Mouse (Mus musculus) forebrain, embryonic 13.5 days (tissue): ENCODE measurements at regions not wholly inside any gene's neighbourhood (a gene's known extent, or its start where the extent isn't known, plus 50 kb on each side); places are given as distances from the start of the nearest gene placed in this dataset. TPM values are rescaled to one million over a fixed set of nuclear protein-coding genes. Genes with fewer than 3 reads are reported as not detected.

Experiments
- ATAC-seq: fragments of 200-750 bp; cut with Nextera tagmentation; 2 replicates; pipeline ENCODE4 v1.8.0; 2017
- H3K27ac ChIP-seq: fragments of 300-500 bp; sonication (generic); 2 replicates; pipeline ENCODE4 v1.5.1; 2015; ENCODE audit warnings: inconsistent platforms, mild to moderate bottlenecking, moderate library complexity
- H3K27me3 ChIP-seq: fragments of 300-500 bp; sonication (generic); 2 replicates; pipeline ENCODE4 v1.6.1; 2015; ENCODE audit warnings: mild to moderate bottlenecking, inconsistent platforms
- H3K36me3 ChIP-seq: fragments of 300-500 bp; sonication (generic); 2 replicates; pipeline ENCODE4 v1.6.1; 2015; ENCODE audit warnings: mild to moderate bottlenecking, inconsistent platforms; ENCODE audit not compliant: poor library complexity, severe bottlenecking
- H3K4me1 ChIP-seq: fragments of 300-500 bp; sonication (generic); 2 replicates; pipeline ENCODE4 v1.6.1; 2015; ENCODE audit warnings: inconsistent platforms
- H3K4me2 ChIP-seq: fragments of 300-500 bp; sonication (generic); 2 replicates; pipeline ENCODE4 v1.6.1; 2015; ENCODE audit warnings: inconsistent platforms, mild to moderate bottlenecking, moderate library complexity
- H3K4me3 ChIP-seq: fragments of 300-500 bp; sonication (generic); 2 replicates; pipeline ENCODE4 v1.5.1; 2015; ENCODE audit warnings: mild to moderate bottlenecking, inconsistent platforms
- H3K9ac ChIP-seq: fragments of 300-500 bp; sonication (generic); 2 replicates; pipeline ENCODE4 v1.6.1; 2015; ENCODE audit warnings: mild to moderate bottlenecking, inconsistent platforms
- H3K9me3 ChIP-seq: fragments of 300-500 bp; sonication (generic); replicated peaks from 2 replicates; pipeline ENCODE4 v1.6.1; 2016; ENCODE audit warnings: inconsistent platforms
- WGBS: fragments of 180-500 bp; shearing (Covaris S2); methylation state at CpG from one replicate; pipeline ENCODE4 v1.1.7; 2015; 5-methylcytosine and 5-hydroxymethylcytosine counted together
- microRNA-seq: library from miRNA; unstranded; fragments of <30 nt; microRNA quantifications from one replicate; pipeline ENCODE4, GENCODE M21; 2016

DNA sequence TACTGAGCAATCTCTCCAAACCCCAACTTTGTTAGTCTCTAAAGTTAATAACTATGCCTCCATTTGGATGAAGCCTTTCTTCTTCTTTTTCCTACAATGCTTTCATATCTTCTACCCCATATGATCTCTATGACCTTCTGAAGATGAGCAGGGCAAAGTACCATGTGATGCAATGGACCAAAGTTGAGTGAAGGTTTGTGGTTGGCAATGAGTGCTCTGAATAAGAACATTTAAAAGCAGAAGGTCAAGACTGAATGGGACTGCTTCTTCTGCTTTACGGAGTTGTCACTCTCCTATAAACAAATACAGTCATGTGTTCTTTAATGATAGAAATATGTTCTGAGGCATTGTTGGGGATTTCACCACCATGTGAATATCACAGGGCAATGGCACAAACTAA, 65.0 kb upstream of the Marcks start:
- Histone ChIP-seq H3K27me3 (no peaks in the 10 kb centered on the region), H3K36me3 (no peaks in the 10 kb centered on the region), H3K4me2 (no peak overlapping the region), H3K9me3 (no peaks in the 10 kb centered on the region), H3K4me1 (no peaks in the 10 kb centered on the region), H3K4me3 (no peak overlapping the region), H3K27ac (no peak overlapping the region), H3K9ac (no peak overlapping the region)
- WGBS: 92% methylated on average over 1 of the region's 1 CpGs
- ATAC-seq: no peak

- Histone ChIP-seq H3K4me1 (no peaks in the 10 kb centered on the region), H3K27me3 (no peaks in the 10 kb centered on the region), H3K4me3 (no peak overlapping the region), H3K36me3 (no peaks in the 10 kb centered on the region), H3K27ac (no peak overlapping the region), H3K9me3 (no peaks in the 10 kb centered on the region), H3K4me2 (no peak overlapping the region), H3K9ac (no peak overlapping the region)
- no peak for ATAC-seq
- 96% methylated on average over 13 of the region's 13 CpGs for WGBS
Observed at GRCm38 (mm10) chr10:37194798-37195453, 56.2 kb upstream of the Marcks start.

GRCm38 (mm10) chr10:37194131-37194797, 55.5 kb upstream of the Marcks start:
- H3K4me3 ChIP-seq: no peak overlapping the region
- H3K9ac ChIP-seq: no peak overlapping the region
- no peaks in the 10 kb centered on the region for H3K9me3 ChIP-seq
- no peaks in the 10 kb centered on the region for H3K4me1 ChIP-seq
- 92% methylated on average over 15 of the region's 15 CpGs for WGBS
- H3K4me2 ChIP-seq: no peak overlapping the region
- H3K27ac ChIP-seq: no peak overlapping the region
- H3K36me3 ChIP-seq: no peaks in the 10 kb centered on the region
- H3K27me3 ChIP-seq: no peaks in the 10 kb centered on the region
- no peak for ATAC-seq

DNA sequence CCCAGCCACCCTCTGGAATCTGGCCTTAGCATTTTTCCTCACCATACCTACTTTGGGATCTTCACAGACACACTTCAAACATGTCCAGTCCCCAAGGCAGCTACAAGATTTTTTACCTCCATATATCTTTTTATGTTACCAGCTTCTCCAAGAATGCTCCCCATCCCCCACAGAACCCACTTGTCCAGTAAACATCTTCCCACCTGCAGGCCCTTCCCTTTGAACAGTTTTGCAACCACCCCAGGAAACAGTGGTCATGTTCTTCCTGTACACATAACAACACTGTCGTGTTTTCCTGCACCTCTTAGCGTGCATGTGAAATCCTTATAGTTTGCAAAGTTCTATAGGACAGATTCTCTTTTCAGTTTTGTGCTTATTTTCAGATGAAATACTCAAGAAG, 53.9 kb upstream of the Marcks start:
- H3K27ac ChIP-seq: no peak overlapping the region
- no peaks in the 10 kb centered on the region for H3K4me1 ChIP-seq
- no peak overlapping the region for H3K9ac ChIP-seq
- ATAC-seq: no peak
- no peaks in the 10 kb centered on the region for H3K27me3 ChIP-seq
- H3K4me2 ChIP-seq: no peak overlapping the region
- no peaks in the 10 kb centered on the region for H3K36me3 ChIP-seq
- whole genome bisulfite sequencing: 93% methylated on average over 2 of the region's 2 CpGs
- H3K9me3 ChIP-seq: no peaks in the 10 kb centered on the region
- no peak overlapping the region for H3K4me3 ChIP-seq

DNA sequence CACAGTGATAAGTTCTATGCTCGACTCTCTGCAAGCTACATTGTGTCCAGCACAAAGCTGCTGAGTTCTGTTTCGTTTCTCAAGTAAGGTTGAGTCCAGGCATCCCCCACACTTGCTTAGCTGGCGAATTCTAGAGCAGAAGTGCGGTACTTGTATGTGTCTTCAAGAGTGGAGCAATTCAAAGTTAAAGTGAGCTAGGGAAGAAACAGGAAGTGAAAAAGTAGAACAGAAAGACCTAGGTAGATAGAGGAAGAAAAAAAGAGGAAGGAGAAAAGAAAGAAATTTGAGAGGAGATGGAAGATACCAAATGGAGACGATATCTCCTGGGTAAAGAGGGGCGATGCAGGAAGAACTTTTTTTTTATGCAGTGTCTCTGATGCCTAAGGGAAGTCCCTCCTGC, 51.4 kb upstream of the Marcks start:
- H3K9me3 ChIP-seq: no peaks in the 10 kb centered on the region
- WGBS: 82% methylated on average over 6 of the region's 6 CpGs
- H3K27ac ChIP-seq: no peak overlapping the region
- H3K9ac ChIP-seq: no peak overlapping the region
- no peak overlapping the region for H3K4me3 ChIP-seq
- H3K27me3 ChIP-seq: no peaks in the 10 kb centered on the region
- no peak for ATAC-seq
- no peaks in the 10 kb centered on the region for H3K36me3 ChIP-seq
- H3K4me1 ChIP-seq: no peaks in the 10 kb centered on the region
- no peak overlapping the region for H3K4me2 ChIP-seq

Small RNA genes lying in the stretch of these regions (microRNA-seq; reads per million reads assigned to microRNA genes)
- not detected for gene Gm24710
